ENCODE assay signal across 9 mouse cellular contexts in genomic region chr8:88604065-88605038, GRCm38 (mm10). TPM values are rescaled to one million over a fixed set of nuclear protein-coding genes. Genes with fewer than 3 reads are reported as not detected.
DNase-seq lines count a peak whose midpoint lies in the region; ATAC-seq and TF ChIP-seq lines count a peak whose summit lies in the region.
"Had no signal": no experiment of that assay in that cellular context is flagged by ENCODE, and none has a peak within 500 bp of the region (broad histone marks: within the 10 kb centered on the region; RNA-seq: fewer than 3 reads in every experiment).

No protein-coding gene starts in this region.

- H3K27ac ChIP-seq in embryonic facial prominence, embryonic 11.5 days (replicated peaks; ENCODE audit: low read depth, low read length), result peak overlapping the region; percentile 60
- H3K27ac ChIP-seq in heart, embryonic 10.5 days, result peak overlapping the region; percentile 62; the same call in 1 of the 2 replicates
- peak overlapping the region; percentile 65 for H3K27ac ChIP-seq in lung, embryonic 16.5 days (ENCODE audit: low read length)
- no peak overlapping the region for H3K27ac ChIP-seq in cerebellum, adult 2 months (ENCODE audit: insufficient read depth, low read length)

- TF ChIP-seq CTCF in cerebellum, adult 2 months (IDR thresholded peaks at IDR 0.05; ENCODE audit: borderline replicate concordance, insufficient read depth, low read depth, low read length), result no peak

- peak overlapping the region; percentile 50 for H3K4me2 ChIP-seq in embryonic facial prominence, embryonic 11.5 days (ENCODE audit: low read depth, low read length)
- peak overlapping the region; percentile 36 for H3K4me2 ChIP-seq in lung, embryonic 16.5 days (ENCODE audit: low read depth, low read length)

- ATAC-seq in frontal cortex, adult (ENCODE audit: low TSS enrichment), result peak; percentile 13; the same call in 1 of the 2 replicates
- ATAC-seq in embryonic facial prominence, embryonic 11.5 days (replicated peaks; ENCODE audit: insufficient number of reproducible peaks, low FRiP score, low TSS enrichment, low read depth), result peak; percentile 93
- ATAC-seq in lung, embryonic 16.5 days (ENCODE audit: low read depth), result peak; percentile 92

- H3K4me3 ChIP-seq in embryonic facial prominence, embryonic 11.5 days (ENCODE audit: low read depth, low read length), result peak overlapping the region; percentile 17; the same call in 1 of the 2 replicates
- peak overlapping the region; percentile 47 for H3K4me3 ChIP-seq in heart, embryonic 10.5 days
- peak overlapping the region; percentile 7; the same call in 1 of the 2 replicates for H3K4me3 ChIP-seq in lung, embryonic 16.5 days (ENCODE audit: low read length)
- no peak overlapping the region for H3K4me3 ChIP-seq in cerebellum, adult 2 months (replicated peaks; ENCODE audit: insufficient read depth, low read depth, low read length)
- H3K4me3 ChIP-seq: erythroblast, embryonic 14.5 days had no signal

- H3K4me1 ChIP-seq in embryonic facial prominence, embryonic 11.5 days (ENCODE audit: control insufficient read depth, insufficient read depth, low read length), result peaks cover 4% of the 10 kb centered on the region; the same call in 1 of the 2 replicates
- peaks cover 9% of the 10 kb centered on the region; the same call in 1 of the 2 replicates for H3K4me1 ChIP-seq in heart, embryonic 10.5 days
- peaks cover 23% of the 10 kb centered on the region for H3K4me1 ChIP-seq in lung, embryonic 16.5 days (replicated peaks; ENCODE audit: control insufficient read depth, insufficient read depth, low read length)
- H3K4me1 ChIP-seq in cerebellum, adult 2 months (ENCODE audit: control insufficient read depth, insufficient read depth, low read length), result peaks cover 6% of the 10 kb centered on the region

- no peaks in the 10 kb centered on the region for H3K27me3 ChIP-seq in embryonic facial prominence, embryonic 11.5 days (ENCODE audit: control insufficient read depth, insufficient read depth, low read length)
- H3K27me3 ChIP-seq in heart, embryonic 10.5 days (ENCODE audit: insufficient read depth, poor library complexity, severe bottlenecking), result no peaks in the 10 kb centered on the region
- no peaks in the 10 kb centered on the region for H3K27me3 ChIP-seq in lung, embryonic 16.5 days (ENCODE audit: control insufficient read depth, insufficient read depth, low read depth, low read length)
- no peaks in the 10 kb centered on the region for H3K27me3 ChIP-seq in cerebellum, adult 2 months (ENCODE audit: control insufficient read depth, insufficient read depth, low read length)

- H3K9me3 ChIP-seq in embryonic facial prominence, embryonic 11.5 days (replicated peaks; ENCODE audit: control insufficient read depth, low read length), result no peaks in the 10 kb centered on the region
- no peaks in the 10 kb centered on the region for H3K9me3 ChIP-seq in heart, embryonic 10.5 days
- peaks cover 2% of the 10 kb centered on the region; the same call in 1 of the 2 replicates for H3K9me3 ChIP-seq in lung, embryonic 16.5 days (ENCODE audit: control insufficient read depth, low read length)

- no peak for DNase-seq in frontal cortex, postnatal 36 days (ENCODE audit: low spot score in 2 of 2)
- DNase-seq in embryonic facial prominence, embryonic 11.5 days (ENCODE audit: low spot score), result peak; percentile 97
- peak; percentile 90 for DNase-seq in heart, embryonic 10.5 days (ENCODE audit: low spot score)
- peak; percentile 8 for DNase-seq in kidney, adult 18-20 months
- peak; percentile 91 for DNase-seq in retina, embryonic 14.5 days (ENCODE audit: low spot score)
- DNase-seq in cerebellum, adult 2 months, result no peak

- TF ChIP-seq POLR2A in cerebellum, adult 2 months (IDR thresholded peaks at IDR 0.05; ENCODE audit: borderline replicate concordance, insufficient read depth, low read length), result no peak

- peak overlapping the region; percentile 26 for H3K9ac ChIP-seq in embryonic facial prominence, embryonic 11.5 days (replicated peaks; ENCODE audit: low read length)
- no peak overlapping the region for H3K9ac ChIP-seq in lung, embryonic 16.5 days (ENCODE audit: low read length)

- H3K36me3 ChIP-seq in embryonic facial prominence, embryonic 11.5 days (replicated peaks; ENCODE audit: control insufficient read depth, insufficient read depth, low read depth, low read length), result no peaks in the 10 kb centered on the region
- H3K36me3 ChIP-seq in heart, embryonic 10.5 days, result no peaks in the 10 kb centered on the region
- H3K36me3 ChIP-seq in lung, embryonic 16.5 days (ENCODE audit: control insufficient read depth, insufficient read depth, low read length), result no peaks in the 10 kb centered on the region

- 4% methylated on average over 20 of the region's 20 CpGs for WGBS in embryonic facial prominence, embryonic 11.5 days
- 10% methylated on average over 20 of the region's 20 CpGs for WGBS in heart, embryonic 10.5 days
- 6% methylated on average over 19 of the region's 20 CpGs for WGBS in lung, embryonic 16.5 days
- WGBS in cerebellum, adult 2 months, result 17% methylated on average over 20 of the region's 20 CpGs

RNA-seq across cellular contexts. Expression of gene Snx20, which starts 31.6 kb away (rescaled TPM):
- 1.0 and 1.5 TPM in 2 replicates for polyA plus RNA-seq in embryonic facial prominence, embryonic 11.5 days (2014; fragmentation: Nextera tagmentation; extraction: Ambion mirVana)
- polyA plus RNA-seq in heart, embryonic 10.5 days (2016; fragmentation: Nextera tagmentation; extraction: Ambion mirVana), result 0.59 and 1.3 TPM in 2 replicates
- 2.5 and 2.7 TPM in 2 replicates for polyA plus RNA-seq in lung, embryonic 16.5 days (2015; fragmentation: Nextera tagmentation; extraction: Ambion mirVana)
- 0.59 and 0.90 TPM in 2 replicates for polyA plus RNA-seq in cerebellum, adult 2 months (2012; rRNA removed)

RNA-seq across cellular contexts. Expression of gene Nod2, which starts 42.8 kb away (rescaled TPM):
- polyA plus RNA-seq in embryonic facial prominence, embryonic 11.5 days (2014; fragmentation: Nextera tagmentation; extraction: Ambion mirVana), result 0.17 and 0.18 TPM in 2 replicates
- 0.08 and 0.11 TPM in 2 replicates for polyA plus RNA-seq in heart, embryonic 10.5 days (2016; fragmentation: Nextera tagmentation; extraction: Ambion mirVana)
- 0.18 and 0.21 TPM in 2 replicates for polyA plus RNA-seq in lung, embryonic 16.5 days (2015; fragmentation: Nextera tagmentation; extraction: Ambion mirVana)
- 0.11 and 0.28 TPM in 2 replicates for polyA plus RNA-seq in cerebellum, adult 2 months (2012; rRNA removed)
- polyA plus RNA-seq: erythroblast, embryonic 14.5 days had no signal

Comparison
In these comparisons a context has a peak if more than half of its experiments do, and no peak if none do; other contexts are left out.
1. ATAC-seq: peak in every context shown above with its lines; median percentile 93 in embryonic facial prominence, embryonic 11.5 days; 92 in lung, embryonic 16.5 days; 13 in frontal cortex, adult.
2. DNase-seq: peak in embryonic facial prominence, embryonic 11.5 days (single experiment), heart, embryonic 10.5 days (single experiment), kidney, adult 18-20 months (single experiment) and retina, embryonic 14.5 days (single experiment); none in frontal cortex, postnatal 36 days (0 of 2) and cerebellum, adult 2 months (0 of 2).